Mouse (Mus musculus) heart, postnatal 25 days (tissue): ENCODE results near the gene Chchd6. TPM values are rescaled to one million over a fixed set of nuclear protein-coding genes. Genes with fewer than 3 reads are reported as not detected.

Experiments used
- DNase-seq: peaks from one replicate; pipeline ENCODE4 v3.0.0; 2022; ENCODE audit warnings: low spot score
- intact Hi-C: fragments of 180-260 bp; cut with DNase I; formaldehyde crosslinking; loops from one replicate; pipeline ENCODE4 v1.15.1; 2025
- total RNA-seq, 2 experiments: library from RNA; stranded (reverse); gene quantifications; 2 replicates each; pipeline ENCODE4 v1.2.3; 2021

Chchd6 gene
- total RNA-seq, 2 experiments from 2014 or later: 10.1 to 13.5 TPM

- intact Hi-C loops: loop anchor here (1.0 kb wide), 1 partner anchor 25 kb away; no protein-coding TSS in a partner anchor
- no peak for DNase-seq
Observed at GRCm38 (mm10) chr6:89381172-89381571, 214.3 kb downstream of the Chchd6 start.

- intact Hi-C loops: loop anchor here (1.0 kb wide), 1 partner anchor 26 kb away; no protein-coding TSS in a partner anchor
- DNase-seq: no peak
Observed at GRCm38 (mm10) chr6:89380751-89381150, 214.7 kb downstream of the Chchd6 start.

- intact Hi-C loops: no loop called here
- no peak for DNase-seq
Observed at GRCm38 (mm10) chr6:89378264-89378663, 217.2 kb downstream of the Chchd6 start.

- intact Hi-C loops: no loop called here
- DNase-seq: no peak
Observed at GRCm38 (mm10) chr6:89368812-89369211, 226.6 kb downstream of the Chchd6 start.

GRCm38 (mm10) chr6:89364342-89364741 lies 231.1 kb downstream of the Chchd6 start:
- intact Hi-C loops: loop anchor here (2.0 to 5.0 kb wide), 3 partner anchors 88 to 437 kb away; no protein-coding TSS in a partner anchor
- no peak for DNase-seq

GRCm38 (mm10) chr6:89363107-89363451 lies 232.4 kb downstream of the Chchd6 start:
- intact Hi-C loops: loop anchor here (2.0 to 5.0 kb wide), 4 partner anchors 89 to 436 kb away; no protein-coding TSS in a partner anchor
- DNase-seq: no peak

- intact Hi-C loops: loop anchor here (2.0 to 5.0 kb wide), 4 partner anchors 90 to 435 kb away; no protein-coding TSS in a partner anchor
- no peak for DNase-seq
Observed at GRCm38 (mm10) chr6:89362281-89363106, 233.0 kb downstream of the Chchd6 start, which contains the start of gene Plxna1. Gene Plxna1, minus strand, starts transcription at chr6:89362620.

GRCm38 (mm10) chr6:89361418-89362280 lies 233.8 kb downstream of the Chchd6 start:
- peak; percentile 29 for DNase-seq
- intact Hi-C loops: loop anchor here (2.0 to 5.0 kb wide), 4 partner anchors 91 to 434 kb away; no protein-coding TSS in a partner anchor

- no peak for DNase-seq
- intact Hi-C loops: loop anchor here (5.0 kb wide), 2 partner anchors 91 to 434 kb away; no protein-coding TSS in a partner anchor
Observed at GRCm38 (mm10) chr6:89360709-89361417, 234.6 kb downstream of the Chchd6 start.

GRCm38 (mm10) chr6:89359771-89360708 lies 235.4 kb downstream of the Chchd6 start:
- DNase-seq: no peak
- intact Hi-C loops: loop anchor here (5.0 kb wide), 2 partner anchors 92 to 433 kb away; no protein-coding TSS in a partner anchor

GRCm38 (mm10) chr6:89359192-89359591 lies 236.3 kb downstream of the Chchd6 start:
- DNase-seq: no peak
- intact Hi-C loops: no loop called here

- intact Hi-C loops: no loop called here
- DNase-seq: no peak
Observed at GRCm38 (mm10) chr6:89355661-89356060, 239.8 kb downstream of the Chchd6 start.

GRCm38 (mm10) chr6:89354726-89355125 lies 240.7 kb downstream of the Chchd6 start:
- intact Hi-C loops: no loop called here
- no peak for DNase-seq

GRCm38 (mm10) chr6:89354076-89354475 lies 241.4 kb downstream of the Chchd6 start:
- intact Hi-C loops: no loop called here
- no peak for DNase-seq

GRCm38 (mm10) chr6:89353101-89353500 lies 242.4 kb downstream of the Chchd6 start:
- intact Hi-C loops: no loop called here
- DNase-seq: no peak

- intact Hi-C loops: no loop called here
- peak; percentile 47 for DNase-seq
Observed at GRCm38 (mm10) chr6:89351441-89352137, 243.9 kb downstream of the Chchd6 start.

- intact Hi-C loops: no loop called here
- DNase-seq: no peak
Observed at GRCm38 (mm10) chr6:89350520-89350919, 244.9 kb downstream of the Chchd6 start.

- intact Hi-C loops: no loop called here
- DNase-seq: no peak
Observed at GRCm38 (mm10) chr6:89350037-89350515, 245.4 kb downstream of the Chchd6 start.
